Mouse (Mus musculus) layer of hippocampus, adult 9-10 months (tissue): ENCODE results near the gene Parp8.

Experiments used
- DNase-seq: peaks from one replicate; pipeline ENCODE4 v3.0.0; 2022; ENCODE audit warnings: low spot score

The Parp8 gene

DNA sequence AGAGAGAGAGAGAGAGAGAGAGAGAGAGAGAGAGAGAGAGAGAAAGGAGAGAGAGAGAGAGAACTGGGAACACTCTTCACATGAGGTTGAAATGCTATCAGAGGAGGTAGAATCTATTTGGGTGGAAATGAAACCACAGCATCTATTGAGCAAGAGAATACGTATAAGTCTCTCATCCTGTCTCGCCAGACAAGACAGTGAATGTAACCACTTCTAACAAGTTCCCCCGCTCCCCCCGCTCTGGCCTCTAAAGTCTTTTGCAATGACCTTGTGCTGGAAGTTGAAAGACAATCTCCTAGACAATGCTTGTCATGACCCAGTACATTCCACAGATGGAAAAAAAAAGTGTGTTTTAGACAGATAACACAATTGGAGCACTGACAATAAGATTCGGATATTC is 181.4 kb downstream of the Parp8 start:
- no peak for DNase-seq

DNA sequence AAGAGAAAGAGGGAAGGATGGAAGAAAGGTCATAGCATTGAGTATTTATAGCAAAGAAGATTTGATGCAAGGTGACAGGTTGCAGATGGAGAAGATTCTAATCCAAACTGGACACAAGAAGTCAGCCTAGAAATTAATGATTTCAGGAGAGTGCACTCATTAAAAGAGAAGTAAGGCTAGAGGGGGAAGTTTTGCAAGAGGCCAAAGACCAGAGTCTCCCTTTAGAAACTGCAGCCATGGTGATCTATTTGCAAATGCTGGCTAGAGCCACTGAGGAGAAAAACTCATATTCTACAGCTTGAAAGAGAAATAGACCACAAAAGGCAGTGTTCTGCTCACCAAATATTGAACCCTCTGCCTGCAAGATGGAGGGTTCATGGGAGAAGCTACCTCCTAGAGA is 194.4 kb downstream of the Parp8 start:
- no peak for DNase-seq

DNA sequence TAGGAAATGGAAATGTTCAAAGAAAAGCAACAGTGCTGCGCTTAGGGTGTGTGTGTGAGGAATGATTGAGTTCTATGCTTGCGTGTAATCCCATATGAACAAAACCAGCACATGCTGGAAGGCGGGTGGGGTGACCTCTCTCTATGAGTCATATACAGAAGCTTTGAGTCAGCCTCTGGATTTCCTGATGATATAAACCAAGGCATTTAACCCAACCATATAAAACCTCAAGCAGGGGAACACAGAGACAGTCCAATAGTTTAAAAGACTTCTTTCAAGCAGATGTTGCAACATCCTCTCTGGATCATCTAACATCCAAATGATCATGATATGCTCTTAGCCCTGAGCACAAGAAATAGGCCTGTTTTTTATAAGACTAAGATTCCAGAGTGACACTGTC is 196.3 kb downstream of the Parp8 start:
- no peak for DNase-seq

DNA sequence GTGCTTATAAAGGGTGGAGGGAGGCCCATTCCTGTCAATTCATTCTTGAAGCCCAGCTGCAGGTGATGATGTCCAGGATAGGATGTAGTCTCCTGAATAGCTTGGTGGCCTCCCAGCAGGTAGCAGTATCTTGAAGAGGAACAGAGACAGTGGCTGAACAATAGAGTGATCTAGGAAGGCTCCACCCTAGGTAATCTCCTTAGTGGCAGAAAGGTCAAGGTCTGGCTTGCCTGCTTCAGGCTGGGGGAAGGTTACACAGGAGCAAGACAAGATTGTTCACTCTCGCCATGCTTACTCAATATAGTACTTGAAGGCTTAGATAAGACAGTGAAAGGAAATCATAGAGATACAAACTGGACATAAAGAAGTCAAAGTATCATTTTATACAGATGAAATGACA is 213.9 kb downstream of the Parp8 start:
- no peak for DNase-seq
